Mouse (Mus musculus) liver, embryonic 14.5 days (tissue): ENCODE results near the gene Gpx3. TPM values are rescaled to one million over a fixed set of nuclear protein-coding genes. Genes with fewer than 3 reads are reported as not detected.

Experiments
- ATAC-seq: fragments of 200-750 bp; cut with Nextera tagmentation; 2 replicates; pipeline ENCODE4 v1.8.0; 2017; ENCODE audit warnings: moderate number of reproducible peaks, mild to moderate bottlenecking, moderate library complexity; ENCODE audit not compliant: insufficient read depth
- DNase-seq, 3 experiments: peaks; one replicate each; pipeline ENCODE4 v3.0.0-alpha.2; 2012 to 2013; ENCODE audit warnings: low read depth in 3 of 3, low spot score in 3 of 3
- H3K27ac ChIP-seq: fragments of 300-500 bp; sonication (generic); 2 replicates; pipeline ENCODE4 v1.5.1; 2014; ENCODE audit warnings: moderate library complexity, mild to moderate bottlenecking, control low read depth, inconsistent platforms
- H3K27me3 ChIP-seq: fragments of 300-500 bp; sonication (generic); 2 replicates; pipeline ENCODE4 v1.6.1; 2014; ENCODE audit warnings: mild to moderate bottlenecking, low read length, moderate library complexity; ENCODE audit not compliant: control insufficient read depth, insufficient read depth
- H3K36me3 ChIP-seq: fragments of 300-500 bp; sonication (generic); replicated peaks from 2 replicates; pipeline ENCODE4 v1.6.1; 2014; ENCODE audit warnings: low read depth; ENCODE audit not compliant: control insufficient read depth, insufficient read depth
- H3K4me1 ChIP-seq, 2 experiments: fragments of 200-500 bp in 1 of 2; fragments of 300-500 bp in 1 of 2; sonication (generic) in 1 of 2; replicated peaks; 2 replicates each; pipeline ENCODE4 v1.6.1; 2012 to 2014; ENCODE audit warnings: antibody characterized with exemption in 1 of 2, inconsistent platforms in 1 of 2, low read length in 1 of 2; ENCODE audit not compliant: control insufficient read depth in 2 of 2, insufficient read depth in 2 of 2
- H3K4me2 ChIP-seq: fragments of 300-500 bp; sonication (generic); 2 replicates; pipeline ENCODE4 v1.6.1; 2014; ENCODE audit warnings: low read depth, mild to moderate bottlenecking, control low read depth, moderate library complexity
- H3K4me3 ChIP-seq, 2 experiments: fragments of 200-500 bp in 1 of 2; fragments of 300-500 bp in 1 of 2; sonication (generic) in 1 of 2; 2 replicates each; pipeline ENCODE4 v1.5.1; 2012 to 2014; ENCODE audit warnings: low read depth in 2 of 2, low read length in 2 of 2, mild to moderate bottlenecking in 2 of 2, control low read depth in 1 of 2, inconsistent platforms in 1 of 2, moderate library complexity in 1 of 2; ENCODE audit not compliant: insufficient read depth in 1 of 2
- H3K9ac ChIP-seq: fragments of 300-500 bp; sonication (generic); replicated peaks from 2 replicates; pipeline ENCODE4 v1.6.1; 2014; ENCODE audit warnings: mild to moderate bottlenecking, control low read depth, moderate library complexity
- H3K9me3 ChIP-seq: fragments of 300-500 bp; sonication (generic); 2 replicates; pipeline ENCODE4 v1.6.1; 2016; ENCODE audit warnings: low read length, mixed read lengths; ENCODE audit not compliant: control insufficient read depth
- CTCF ChIP-seq: IDR thresholded peaks from 2 replicates; pipeline ENCODE4 v1.5.1; 2016; ENCODE audit warnings: antibody characterized with exemption, low read depth, control low read depth
- EP300 ChIP-seq: IDR thresholded peaks from 2 replicates; pipeline ENCODE4 v1.6.1; 2016; ENCODE audit warnings: antibody characterized with exemption, low read depth
- WGBS: fragments of 180-500 bp; shearing (Covaris S2); extraction: QIAGEN DNeasy Blood & Tissue Kit; methylation state at CpG from one replicate; pipeline ENCODE4 v1.1.7; 2014; ENCODE audit not compliant: insufficient replicate concordance; 5-methylcytosine and 5-hydroxymethylcytosine counted together
- polyA plus RNA-seq, 2 experiments: library from polyadenylated mRNA; depleted of rRNA in 1 of 2; stranded (reverse) in 1 of 2; unstranded in 1 of 2; fragments of >200 nt; fragmentation: Nextera tagmentation in 1 of 2; extraction: Ambion mirVana in 1 of 2; gene quantifications; 2 replicates each; pipeline versions ENCODE4 v1.2.1 to v1.2.3; 2012 to 2014

The Gpx3 gene
- polyA plus RNA-seq, 2 experiments = 8.3 to 27.0 TPM

DNA sequence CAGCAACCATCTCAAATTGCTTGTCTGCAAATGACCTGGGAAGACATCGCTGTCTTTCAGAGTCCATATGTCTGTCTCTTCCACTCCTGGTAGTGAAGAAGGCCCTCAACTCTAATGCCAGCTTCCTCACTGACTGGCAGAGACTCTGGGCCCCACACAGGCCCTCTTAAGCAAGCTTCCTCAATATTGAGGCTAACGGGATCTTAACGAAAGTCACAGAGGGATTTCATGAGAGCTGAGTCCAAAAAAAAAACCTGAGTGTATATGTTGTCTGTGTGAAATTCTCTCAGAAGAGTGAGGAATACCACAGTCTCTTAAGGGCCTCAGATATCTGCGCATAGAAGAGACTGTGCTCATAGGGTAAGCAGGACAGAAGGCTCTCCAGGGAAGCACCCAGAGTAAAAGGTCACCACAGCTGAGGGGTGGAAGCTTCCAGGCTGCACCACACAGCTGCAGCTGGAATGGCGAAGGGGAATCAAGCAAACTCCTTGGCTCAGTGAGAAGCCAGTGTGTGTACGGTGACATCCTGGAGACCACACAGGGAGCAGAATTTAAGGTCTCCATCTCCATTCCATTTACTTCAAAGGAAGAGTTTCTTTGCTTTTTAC is 18.8 kb downstream of the Gpx3 start:
- no peak for DNase-seq
- no peak overlapping the region for H3K27ac ChIP-seq
- H3K4me3 ChIP-seq = no peak overlapping the region
- no peaks in the 10 kb centered on the region for H3K9me3 ChIP-seq
- TF ChIP-seq CTCF (no peak), EP300 (no peak)
- no peaks in the 10 kb centered on the region; a peak in 1 of 4 replicates for H3K4me1 ChIP-seq
- no peaks in the 10 kb centered on the region for H3K27me3 ChIP-seq
- WGBS = 70% methylated on average over 6 of the region's 6 CpGs
- no peak overlapping the region for H3K9ac ChIP-seq
- ATAC-seq = no peak
- H3K4me2 ChIP-seq = no peak overlapping the region
- peaks cover 3% of the 10 kb centered on the region; the same call in 1 of the 2 replicates for H3K36me3 ChIP-seq

DNA sequence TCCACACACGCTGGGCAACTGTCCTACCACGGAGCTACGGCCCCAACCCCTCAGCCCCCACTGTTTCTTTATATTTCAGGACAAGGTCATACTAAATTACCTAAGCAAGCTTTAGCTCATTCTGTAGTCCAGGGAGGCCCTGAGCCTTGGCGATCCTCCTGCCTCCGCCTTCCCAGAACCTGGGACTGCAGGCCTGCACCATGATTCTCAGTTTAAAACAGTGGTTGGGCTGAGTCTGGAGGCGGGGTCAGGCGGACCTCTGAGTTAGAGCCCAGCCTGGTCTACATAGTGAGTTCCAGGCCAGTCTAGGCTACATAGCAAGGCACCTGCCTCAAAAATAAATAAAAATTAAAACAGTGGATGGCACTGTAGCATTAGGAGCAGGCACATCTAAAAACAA is 19.5 kb downstream of the Gpx3 start:
- H3K27ac ChIP-seq = no peak overlapping the region
- no peak overlapping the region for H3K4me2 ChIP-seq
- DNase-seq (no peak), ATAC-seq (no peak)
- H3K4me1 ChIP-seq = no peaks in the 10 kb centered on the region; a peak in 1 of 4 replicates
- H3K9ac ChIP-seq = no peak overlapping the region
- WGBS = 43% methylated on average over 7 of the region's 7 CpGs
- H3K27me3 ChIP-seq = no peaks in the 10 kb centered on the region
- H3K36me3 ChIP-seq = peaks cover 3% of the 10 kb centered on the region; the same call in 1 of the 2 replicates
- H3K4me3 ChIP-seq = no peak overlapping the region
- TF ChIP-seq CTCF (no peak), EP300 (no peak)
- no peaks in the 10 kb centered on the region for H3K9me3 ChIP-seq

DNA sequence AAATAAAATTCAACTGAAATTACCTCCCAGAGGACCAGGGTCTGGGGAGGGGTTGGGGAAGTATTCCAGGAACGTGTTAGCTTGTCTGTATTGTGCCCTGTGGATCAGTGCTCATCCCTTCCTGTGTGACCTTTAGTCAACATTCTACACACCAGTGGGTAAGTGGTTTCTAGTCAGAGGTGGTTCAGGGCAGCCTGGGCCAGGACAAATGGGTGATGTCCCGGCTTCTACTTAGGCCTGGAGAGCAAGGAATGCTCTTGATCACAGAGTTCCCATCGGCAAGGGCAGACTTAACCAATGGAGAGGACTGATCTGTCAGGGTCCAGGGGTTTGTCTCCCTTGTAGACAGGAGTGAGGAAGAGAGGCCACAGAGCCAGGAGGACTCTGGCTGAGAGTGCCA is 20.2 kb downstream of the Gpx3 start:
- H3K9me3 ChIP-seq = no peaks in the 10 kb centered on the region
- no peak overlapping the region for H3K4me2 ChIP-seq
- TF ChIP-seq CTCF = no peak
- no peak overlapping the region for H3K9ac ChIP-seq
- no peak overlapping the region for H3K4me3 ChIP-seq
- WGBS = 72% methylated on average over 3 of the region's 3 CpGs
- DNase-seq (no peak), ATAC-seq (no peak)
- H3K36me3 ChIP-seq = peaks cover 3% of the 10 kb centered on the region; the same call in 1 of the 2 replicates
- H3K4me1 ChIP-seq = no peaks in the 10 kb centered on the region; a peak in 1 of 4 replicates
- H3K27me3 ChIP-seq = no peaks in the 10 kb centered on the region
- no peak overlapping the region for H3K27ac ChIP-seq

DNA sequence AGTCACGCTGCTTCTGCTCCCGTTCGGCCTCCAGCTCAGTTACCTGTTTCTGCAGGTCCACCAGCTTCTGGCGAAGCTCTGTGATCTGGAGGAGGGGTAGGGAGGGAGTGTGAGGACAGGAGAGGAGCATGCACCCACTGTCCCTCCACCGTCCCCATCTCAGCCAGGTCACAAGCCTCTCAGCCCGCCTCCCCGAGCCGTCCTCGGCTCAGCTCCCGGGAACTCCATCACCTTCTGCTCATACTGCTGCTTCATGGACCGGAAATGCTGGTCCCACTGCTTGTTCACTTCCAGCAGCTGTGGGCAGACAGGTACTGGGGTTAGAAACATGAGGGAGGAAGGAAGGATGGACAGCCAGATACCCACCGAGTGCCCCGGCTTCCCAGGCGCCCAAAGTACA is 21.9 kb downstream of the Gpx3 start:
- Histone ChIP-seq H3K9ac (no peak overlapping the region), H3K4me1 (no peaks in the 10 kb centered on the region; a peak in 1 of 4 replicates), H3K36me3 (no peaks in the 10 kb centered on the region), H3K27me3 (no peaks in the 10 kb centered on the region), H3K4me2 (no peak overlapping the region), H3K4me3 (no peak overlapping the region), H3K9me3 (no peaks in the 10 kb centered on the region), H3K27ac (no peak overlapping the region)
- ATAC-seq (no peak), DNase-seq (no peak)
- TF ChIP-seq EP300 = no peak
- TF ChIP-seq CTCF = no peak
- WGBS = 77% methylated on average over 14 of the region's 14 CpGs

DNA sequence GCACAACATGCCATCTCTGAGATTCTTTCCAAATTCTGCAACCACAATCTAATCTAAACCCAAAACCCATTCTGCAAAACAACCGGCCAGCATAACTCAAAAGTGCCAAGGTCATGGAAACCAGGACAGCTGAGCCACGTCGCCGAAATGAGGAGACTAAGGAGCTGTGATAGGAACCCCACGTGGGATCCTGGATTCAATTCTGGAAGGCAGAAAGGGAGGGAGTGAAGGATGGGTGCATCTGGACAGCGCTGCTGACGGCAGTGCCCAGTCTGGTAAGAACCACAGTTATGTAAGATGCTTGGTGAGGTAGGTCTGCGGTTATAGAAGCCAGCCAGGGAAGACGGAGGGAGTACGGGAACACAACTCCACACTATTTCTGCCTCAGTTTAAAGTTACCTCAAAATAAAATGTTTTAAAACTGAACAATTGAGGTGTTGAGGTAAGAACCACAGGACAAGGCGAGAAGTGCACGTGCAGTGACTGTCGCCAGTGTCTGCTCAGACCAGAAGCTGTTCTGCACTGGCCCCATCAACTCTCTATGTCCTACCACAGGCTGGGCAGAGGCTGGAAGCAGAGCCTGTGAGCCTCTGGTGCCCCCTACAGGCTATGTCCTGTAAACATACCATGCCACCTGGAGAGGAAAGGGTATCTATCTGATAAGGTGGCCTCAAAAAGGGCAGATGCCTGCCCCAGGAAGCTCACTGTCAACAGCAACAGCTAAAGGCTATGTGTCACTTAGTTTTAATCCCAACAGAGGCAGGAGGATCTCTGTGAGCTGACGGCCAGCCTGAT is 25.3 kb downstream of the Gpx3 start:
- peak; percentile 33; the same call in 1 of the 2 replicates for ATAC-seq
- 75% methylated on average over 14 of the region's 14 CpGs for WGBS
- no peak overlapping the region for H3K4me2 ChIP-seq
- peak; percentile 24 to 44 (median 26) for DNase-seq
- H3K9ac ChIP-seq = no peak overlapping the region
- no peak overlapping the region for H3K27ac ChIP-seq
- no peaks in the 10 kb centered on the region for H3K36me3 ChIP-seq
- H3K4me3 ChIP-seq = no peak overlapping the region
- no peaks in the 10 kb centered on the region for H3K27me3 ChIP-seq
- no peaks in the 10 kb centered on the region for H3K4me1 ChIP-seq
- no peaks in the 10 kb centered on the region for H3K9me3 ChIP-seq
- TF ChIP-seq CTCF (peak; percentile 93), EP300 (no peak)
